Mouse (Mus musculus) urinary bladder, postnatal 4 days (tissue): ENCODE results near the gene Spin2f.
"Not testable (repeated sequence)": the region's sequence is repeated elsewhere in the genome, so short reads cannot be mapped to it uniquely, and the experiment has no call there.

ENCODE experiments used
- DNase-seq, 2 experiments: peaks; one replicate each; pipeline ENCODE4 v3.0.0; 2021 to 2022; ENCODE audit warnings: low spot score in 2 of 2

Gene Spin2f

GRCm38 (mm10) chrX:31253594-31253993 lies at the start of gene Spin2f:
Spin2f (plus strand) TSS chrX:31253894.
- DNase-seq, result not testable (repeated sequence)

- DNase-seq, result peak in 1 of 2 experiments; percentile 85
Measured at GRCm38 (mm10) chrX:31212136-31212535, 41.6 kb upstream of the Spin2f start.

GRCm38 (mm10) chrX:31223536-31223935 lies 30.2 kb upstream of the Spin2f start:
- not testable (repeated sequence) for DNase-seq

GRCm38 (mm10) chrX:31235088-31235487 lies 18.6 kb upstream of the Spin2f start:
- not testable (repeated sequence) for DNase-seq

GRCm38 (mm10) chrX:31241754-31242153 lies 11.9 kb upstream of the Spin2f start:
- not testable (repeated sequence) for DNase-seq
